Mouse (Mus musculus) layer of hippocampus, adult 18-20 months (tissue): Measurements from ENCODE around the gene Gprc5a. TPM values are rescaled to one million over a fixed set of nuclear protein-coding genes. Genes with fewer than 3 reads are reported as not detected.
A peak's percentile ranks its signal among the peaks of the same experiment; 100 is the strongest.

ENCODE experiments used
- DNase-seq, 2 experiments: peaks; one replicate each; pipeline ENCODE4 v3.0.0; 2022; ENCODE audit warnings: low spot score in 2 of 2
- total RNA-seq, 2 experiments: library from RNA; stranded (reverse); gene quantifications; 2 replicates each; pipeline ENCODE4 v1.2.3; 2021

The Gprc5a gene
- total RNA-seq, 2 experiments from 2014 or later = 0.25 to 0.30 TPM

- DNase-seq = no peak
Observed at GRCm38 (mm10) chr6:135070347-135070746, 4.9 kb downstream of the Gprc5a start.

DNA sequence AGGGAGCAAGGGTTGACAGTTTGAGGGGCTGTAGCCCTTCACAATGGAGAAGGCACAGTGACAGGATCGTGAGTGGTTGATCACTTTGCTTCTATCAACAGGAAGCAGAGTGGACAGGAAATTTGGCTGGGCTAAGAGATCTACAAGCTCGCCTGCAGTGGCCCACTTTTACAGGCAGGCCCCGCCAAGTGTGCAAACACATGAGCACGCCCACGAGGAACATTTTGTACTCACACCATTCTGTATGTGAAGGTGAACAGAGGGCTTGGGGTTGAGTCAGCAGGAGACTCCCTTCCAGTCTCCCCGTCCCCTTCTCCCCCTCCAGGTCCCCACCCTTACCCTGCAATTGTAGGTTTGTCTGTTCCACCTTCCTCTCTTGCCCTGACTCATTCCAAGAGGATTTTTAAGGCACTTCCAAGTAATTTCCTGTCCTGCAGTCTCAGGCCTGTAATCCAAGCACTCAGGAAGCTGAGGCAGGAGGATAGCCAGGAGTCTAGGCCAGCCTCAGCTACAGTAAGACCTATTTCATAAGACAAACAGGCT lies 9.0 kb downstream of the Gprc5a start:
- DNase-seq = no peak

- DNase-seq = no peak
Observed at GRCm38 (mm10) chr6:135076202-135076601, 10.8 kb downstream of the Gprc5a start.

DNA sequence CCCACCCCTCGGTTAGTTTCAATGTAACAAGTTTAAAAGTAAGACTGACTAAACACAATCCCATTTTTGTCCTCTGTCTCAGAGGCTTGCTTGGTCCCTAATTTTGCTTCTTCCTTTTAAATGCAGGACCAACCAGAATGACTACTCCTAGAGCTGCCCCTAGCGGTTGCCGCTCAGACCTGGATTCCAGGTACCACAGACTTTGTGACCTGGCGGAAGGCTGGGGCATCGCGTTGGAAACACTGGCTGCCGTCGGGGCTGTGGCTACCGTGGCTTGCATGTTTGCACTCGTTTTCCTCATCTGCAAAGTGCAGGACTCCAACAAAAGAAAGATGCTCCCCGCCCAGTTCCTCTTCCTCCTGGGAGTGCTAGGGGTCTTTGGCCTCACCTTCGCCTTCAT lies 13.0 kb downstream of the Gprc5a start:
- no peak for DNase-seq

DNA sequence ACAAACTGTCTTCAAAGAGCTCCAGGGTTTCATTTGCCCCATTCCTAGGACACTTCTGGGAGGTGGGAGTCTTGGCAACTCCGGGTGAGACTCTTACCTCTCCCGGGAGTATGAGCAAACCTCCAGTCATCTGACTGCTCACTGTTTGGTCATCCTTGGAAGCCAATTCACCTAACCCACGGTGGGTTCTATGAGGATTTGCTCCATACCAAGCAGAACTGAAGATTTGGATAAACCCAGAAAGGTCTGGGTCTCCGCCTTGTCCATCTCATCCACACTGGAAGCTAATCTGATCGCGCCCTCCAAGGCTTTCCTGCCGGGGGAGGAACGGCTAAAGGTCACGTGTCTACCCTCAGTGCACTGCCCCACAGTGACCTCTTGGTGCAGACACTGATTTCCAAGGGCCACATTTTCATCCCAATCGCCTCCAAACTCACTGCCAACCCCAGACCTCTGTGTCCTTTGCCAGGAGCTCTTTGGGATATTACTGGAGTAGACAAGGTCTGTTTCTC lies 18.6 kb downstream of the Gprc5a start:
- DNase-seq = no peak

DNA sequence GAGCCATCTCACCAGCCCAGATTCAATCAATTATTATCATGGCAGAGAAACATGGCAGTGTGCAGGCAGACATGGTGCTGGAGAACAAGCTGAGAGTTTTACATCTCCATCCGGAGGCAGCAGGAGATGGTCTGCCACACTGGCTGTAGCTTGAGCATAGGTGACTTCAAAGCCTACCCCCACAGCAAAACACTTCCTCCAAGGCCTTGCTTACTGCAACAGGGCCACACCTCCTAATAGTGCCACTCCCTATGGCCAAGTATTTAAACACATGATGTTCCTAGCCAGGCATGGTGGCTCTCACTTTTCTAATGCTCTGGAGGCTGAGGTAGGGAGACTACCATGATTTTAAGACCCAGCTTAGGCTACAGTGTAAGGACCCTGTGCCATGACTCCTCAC lies 20.3 kb downstream of the Gprc5a start:
- DNase-seq = no peak

- peak; percentile 75 to 90 for DNase-seq
Observed at GRCm38 (mm10) chr6:135087721-135088451, 22.4 kb downstream of the Gprc5a start.

- peak; percentile 47 to 73 for DNase-seq
Observed at GRCm38 (mm10) chr6:135089786-135090185, 24.3 kb downstream of the Gprc5a start.

- DNase-seq = no peak
Observed at GRCm38 (mm10) chr6:135090661-135091060, 25.2 kb downstream of the Gprc5a start.

GRCm38 (mm10) chr6:135092798-135093470 lies 27.5 kb downstream of the Gprc5a start:
- peak; percentile 61 to 81 for DNase-seq

- DNase-seq = no peak
Observed at GRCm38 (mm10) chr6:135100787-135101472, 35.5 kb downstream of the Gprc5a start.

DNA sequence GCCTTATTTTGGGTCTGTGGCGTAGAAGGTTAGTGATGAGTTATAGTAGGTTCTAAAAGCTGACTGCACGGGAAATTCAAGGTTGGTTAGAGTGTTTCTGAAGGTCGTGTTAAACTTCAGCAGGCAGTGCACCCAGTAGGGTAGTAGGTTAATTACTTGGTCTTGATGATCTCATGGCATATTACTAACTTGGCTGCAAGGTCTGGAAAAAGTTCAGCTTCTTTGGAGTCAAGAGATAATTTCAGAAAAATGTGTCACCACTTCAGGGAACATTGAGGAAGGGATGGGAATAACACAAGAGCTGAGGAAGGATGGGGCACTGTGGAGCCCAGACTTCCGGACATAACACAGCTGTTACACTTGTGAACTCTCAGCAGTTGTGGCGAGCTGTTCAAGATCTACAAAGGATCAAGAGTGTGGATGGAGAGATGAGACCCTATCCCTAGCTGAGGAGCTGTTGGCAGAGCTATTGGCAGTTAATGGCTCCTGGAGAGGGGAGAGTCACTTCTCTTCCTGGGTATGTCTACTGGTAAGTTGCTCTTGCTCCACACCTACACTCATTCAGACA lies 37.4 kb downstream of the Gprc5a start:
- no peak for DNase-seq

- DNase-seq = no peak
Observed at GRCm38 (mm10) chr6:135107014-135107413, 41.6 kb downstream of the Gprc5a start.

- DNase-seq = no peak
Observed at GRCm38 (mm10) chr6:135112411-135113113, 47.1 kb downstream of the Gprc5a start.

DNA sequence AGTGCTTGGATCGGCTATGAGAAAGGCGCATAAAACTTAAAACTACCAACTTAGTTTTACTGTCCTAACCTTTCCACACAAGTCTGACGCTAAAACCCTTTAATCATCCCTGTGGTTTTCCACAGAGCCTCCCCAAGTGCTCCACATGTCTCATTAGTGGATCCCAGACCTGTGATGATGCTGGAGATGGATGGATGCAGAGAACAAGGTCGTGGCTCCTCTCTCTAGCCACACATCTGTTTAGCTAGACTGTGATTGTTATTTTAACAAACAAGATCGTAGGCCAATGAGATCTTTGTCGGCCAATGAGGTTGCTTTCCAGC lies 47.6 kb downstream of the Gprc5a start:
- DNase-seq = no peak

DNA sequence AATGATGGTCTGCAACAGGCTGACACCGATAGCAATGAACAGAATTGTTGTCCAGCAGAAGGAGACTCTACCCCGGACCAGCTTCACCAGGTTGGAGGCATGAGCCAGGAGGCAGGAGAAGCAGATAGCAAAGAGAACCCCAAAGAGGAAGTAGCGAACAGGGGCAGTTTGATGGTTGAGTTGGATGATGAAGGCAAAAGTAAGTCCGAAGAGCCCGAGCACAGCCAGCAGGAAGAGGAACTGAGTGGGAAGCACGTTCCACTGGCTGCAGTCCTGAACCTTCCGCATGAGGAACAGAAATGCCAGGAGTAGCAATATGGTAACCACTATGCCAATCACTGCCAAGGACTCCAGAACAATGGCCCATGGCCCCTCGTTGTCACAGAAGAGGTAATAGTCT lies 51.0 kb downstream of the Gprc5a start:
- no peak for DNase-seq

- no peak for DNase-seq
Observed at GRCm38 (mm10) chr6:135118183-135118582, 52.7 kb downstream of the Gprc5a start, which contains the start of gene Gprc5d. Gene Gprc5d (minus strand): TSS chr6:135118283.

GRCm38 (mm10) chr6:135124755-135125380 lies 59.4 kb downstream of the Gprc5a start:
- DNase-seq = no peak

- DNase-seq = no peak
Observed at GRCm38 (mm10) chr6:135133086-135133485, 67.6 kb downstream of the Gprc5a start.

GRCm38 (mm10) chr6:135133486-135133885 lies 68.0 kb downstream of the Gprc5a start:
- peak in 1 of 2 experiments; percentile 59 for DNase-seq
